Mouse (Mus musculus) forebrain, embryonic 13.5 days (tissue): ENCODE data around the gene AW011738. TPM values are rescaled to one million over a fixed set of nuclear protein-coding genes. Genes with fewer than 3 reads are reported as not detected.
A peak's percentile ranks its signal among the peaks of the same experiment; 100 is the strongest.

Source experiments
- ATAC-seq: fragments of 200-750 bp; cut with Nextera tagmentation; 2 replicates; pipeline ENCODE4 v1.8.0; 2017
- H3K27ac ChIP-seq: fragments of 300-500 bp; sonication (generic); 2 replicates; pipeline ENCODE4 v1.5.1; 2015; ENCODE audit warnings: inconsistent platforms, mild to moderate bottlenecking, moderate library complexity
- H3K27me3 ChIP-seq: fragments of 300-500 bp; sonication (generic); 2 replicates; pipeline ENCODE4 v1.6.1; 2015; ENCODE audit warnings: mild to moderate bottlenecking, inconsistent platforms
- H3K36me3 ChIP-seq: fragments of 300-500 bp; sonication (generic); 2 replicates; pipeline ENCODE4 v1.6.1; 2015; ENCODE audit warnings: mild to moderate bottlenecking, inconsistent platforms; ENCODE audit not compliant: poor library complexity, severe bottlenecking
- H3K4me1 ChIP-seq: fragments of 300-500 bp; sonication (generic); 2 replicates; pipeline ENCODE4 v1.6.1; 2015; ENCODE audit warnings: inconsistent platforms
- H3K4me2 ChIP-seq: fragments of 300-500 bp; sonication (generic); 2 replicates; pipeline ENCODE4 v1.6.1; 2015; ENCODE audit warnings: inconsistent platforms, mild to moderate bottlenecking, moderate library complexity
- H3K4me3 ChIP-seq: fragments of 300-500 bp; sonication (generic); 2 replicates; pipeline ENCODE4 v1.5.1; 2015; ENCODE audit warnings: mild to moderate bottlenecking, inconsistent platforms
- H3K9ac ChIP-seq: fragments of 300-500 bp; sonication (generic); 2 replicates; pipeline ENCODE4 v1.6.1; 2015; ENCODE audit warnings: mild to moderate bottlenecking, inconsistent platforms
- H3K9me3 ChIP-seq: fragments of 300-500 bp; sonication (generic); replicated peaks from 2 replicates; pipeline ENCODE4 v1.6.1; 2016; ENCODE audit warnings: inconsistent platforms
- WGBS: fragments of 180-500 bp; shearing (Covaris S2); methylation state at CpG from one replicate; pipeline ENCODE4 v1.1.7; 2015; 5-methylcytosine and 5-hydroxymethylcytosine counted together
- polyA plus RNA-seq: library from polyadenylated mRNA; unstranded; fragments of >200 nt; fragmentation: Nextera tagmentation; extraction: Ambion mirVana; gene quantifications from 2 replicates; pipeline ENCODE4 v1.2.1, GENCODE M21; 2015

The AW011738 gene
- polyA plus RNA-seq, 1 experiment from 2014 or later: 6.2 TPM

DNA sequence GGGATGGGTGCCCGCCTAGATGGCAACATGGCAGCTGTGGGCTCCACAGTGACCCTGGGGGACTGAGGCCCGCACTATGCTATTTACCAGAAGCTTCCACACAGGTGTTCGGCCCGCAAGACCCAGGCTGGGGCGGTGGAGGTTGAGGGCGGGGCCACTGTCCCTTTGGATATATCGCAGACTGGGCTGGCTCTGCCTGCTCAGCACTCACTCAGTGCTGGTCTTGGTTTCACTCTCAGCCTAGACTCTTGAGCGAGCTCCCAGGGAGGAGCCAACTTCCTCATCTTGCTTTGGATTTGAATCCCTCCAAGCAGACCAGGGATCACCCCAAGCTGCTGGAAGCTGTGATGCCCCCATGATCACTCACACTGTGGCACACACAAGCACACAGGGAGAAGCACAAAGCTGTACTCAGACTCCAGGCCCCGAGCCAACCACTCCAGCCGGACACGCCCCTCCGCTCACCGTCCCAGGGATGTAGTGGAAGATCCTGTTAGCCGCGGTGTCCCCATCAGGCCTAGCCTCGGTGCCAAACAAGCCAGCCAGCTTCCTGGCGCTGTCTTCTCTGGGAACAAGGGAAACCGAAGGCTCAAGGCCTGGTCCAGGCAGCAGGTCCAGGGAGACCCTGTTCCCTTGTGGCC is 24.8 kb downstream of the AW011738 start:
- peak; percentile 21; the same call in 1 of the 2 replicates for ATAC-seq
- 0 out of 2 replicates have a peak overlapping the region, but pooled peaks have one; percentile 34 for H3K9ac ChIP-seq
- WGBS: 35% methylated on average over 18 of the region's 18 CpGs
- no peak overlapping the region for H3K27ac ChIP-seq
- H3K36me3 ChIP-seq: peaks cover 46% of the 10 kb centered on the region
- no peaks in the 10 kb centered on the region for H3K27me3 ChIP-seq
- no peaks in the 10 kb centered on the region for H3K9me3 ChIP-seq
- H3K4me2 ChIP-seq: peak overlapping the region; percentile 15
- H3K4me3 ChIP-seq: no peak overlapping the region
- H3K4me1 ChIP-seq: peaks cover 8% of the 10 kb centered on the region

DNA sequence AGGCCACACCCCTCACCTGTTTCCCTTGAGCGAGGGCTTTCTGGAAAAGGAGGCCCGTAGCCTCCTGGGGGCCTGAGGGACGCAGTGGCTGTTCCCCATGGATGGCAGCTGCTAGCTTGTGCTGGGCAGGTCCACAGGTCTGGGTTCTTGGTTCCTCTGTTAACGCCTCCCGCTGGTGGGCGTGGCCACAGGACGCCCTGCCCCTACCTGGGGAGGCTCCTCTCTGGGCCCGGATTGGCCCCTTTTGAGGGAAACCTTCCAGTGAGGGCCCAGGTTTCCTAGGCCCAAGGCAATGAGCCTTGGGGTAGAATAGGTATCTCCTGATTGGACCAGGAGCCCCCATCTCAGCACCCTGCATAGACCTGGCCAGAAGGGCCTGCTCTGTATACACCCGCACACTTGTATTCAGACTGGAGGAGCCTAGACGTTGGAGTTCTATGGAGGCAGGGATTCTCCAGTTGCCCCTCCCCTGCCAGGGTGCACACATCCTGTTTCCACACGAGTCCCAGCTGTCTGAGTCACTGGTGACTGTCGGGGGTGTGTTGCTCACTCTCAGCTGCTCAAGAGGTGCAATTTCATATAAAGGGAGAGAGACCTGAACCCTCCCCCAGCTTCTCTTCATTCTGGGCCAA is 25.4 kb downstream of the AW011738 start:
- Histone ChIP-seq H3K9me3 (no peaks in the 10 kb centered on the region), H3K36me3 (peaks cover 50% of the 10 kb centered on the region), H3K4me1 (peaks cover 13% of the 10 kb centered on the region), H3K27ac (no peak overlapping the region), H3K4me3 (no peak overlapping the region), H3K9ac (0 out of 2 replicates have a peak overlapping the region, but pooled peaks have one; percentile 34), H3K4me2 (peak overlapping the region; percentile 15), H3K27me3 (no peaks in the 10 kb centered on the region)
- 25% methylated on average over 12 of the region's 12 CpGs for WGBS
- ATAC-seq: peak; percentile 42

DNA sequence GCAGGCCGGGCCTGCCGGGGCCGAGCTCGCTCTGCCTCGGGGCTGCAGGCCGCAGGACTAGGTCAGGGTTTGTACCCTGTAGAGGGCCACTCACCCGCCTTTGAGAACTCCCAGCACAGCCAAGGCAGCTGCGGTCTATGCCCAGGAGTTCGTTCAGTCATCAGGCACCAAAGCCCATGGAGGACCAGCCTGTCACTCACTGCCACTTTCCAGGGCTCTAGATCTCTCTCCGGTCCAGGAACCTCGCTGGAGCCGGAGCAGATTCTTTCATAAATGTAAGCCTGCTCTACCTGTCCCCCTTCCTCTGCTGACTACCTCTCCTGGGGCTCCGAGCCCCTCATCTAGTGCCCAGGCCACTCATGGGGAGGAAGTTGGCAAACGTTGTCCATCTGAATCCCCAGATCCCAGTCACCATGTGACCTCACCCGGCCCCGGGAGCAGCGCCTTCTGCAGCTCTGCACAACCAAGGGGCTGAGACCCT is 31.0 kb downstream of the AW011738 start:
- no peak for ATAC-seq
- Histone ChIP-seq H3K27ac (peak overlapping the region; percentile 61), H3K9me3 (no peaks in the 10 kb centered on the region), H3K4me2 (peak overlapping the region; percentile 94), H3K36me3 (peaks cover 61% of the 10 kb centered on the region), H3K4me1 (peaks cover 19% of the 10 kb centered on the region), H3K9ac (peak overlapping the region; percentile 77), H3K27me3 (no peaks in the 10 kb centered on the region), H3K4me3 (peak overlapping the region; percentile 95)
- 2% methylated on average over 17 of the region's 17 CpGs for WGBS

DNA sequence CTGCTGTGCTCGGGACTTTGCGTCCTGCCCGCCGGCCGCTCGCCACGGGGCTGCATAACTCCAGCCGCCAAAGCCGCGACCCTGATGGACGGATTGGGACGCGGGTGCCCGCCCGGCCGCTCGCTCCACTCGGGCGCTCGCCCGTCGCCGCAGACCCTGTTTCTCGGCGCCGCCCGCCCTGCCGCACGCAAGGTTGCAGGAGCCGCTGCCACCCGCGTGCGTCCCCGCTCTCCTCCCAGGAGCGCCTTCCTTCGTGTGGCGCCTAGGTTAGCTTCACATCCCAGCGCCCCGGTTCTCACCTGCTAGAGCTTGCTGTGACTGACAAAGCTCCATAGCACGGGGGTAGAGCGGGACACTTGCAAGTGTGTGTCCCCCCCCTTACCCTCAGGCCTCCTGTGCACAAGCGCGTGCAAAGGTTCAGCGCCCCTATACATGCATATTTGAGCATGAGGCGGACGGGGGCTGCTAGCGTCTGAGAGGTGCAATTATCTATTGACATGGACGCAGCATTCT is 31.7 kb downstream of the AW011738 start, which contains the start of gene Plekhn1:
Gene Plekhn1 (minus strand): TSS at position 157 of the 513 bp plus-strand sequence.
- peak within 1 kb of the TSS; percentile 79 for H3K9ac ChIP-seq
- under 1% methylated on average over 46 of the region's 48 CpGs for WGBS
- H3K4me1 ChIP-seq: peaks cover 19% of the 10 kb centered on the region
- peak within 1 kb of the TSS; percentile 94 for H3K4me2 ChIP-seq
- peaks cover 61% of the 10 kb centered on the region for H3K36me3 ChIP-seq
- H3K9me3 ChIP-seq: no peaks in the 10 kb centered on the region
- H3K27me3 ChIP-seq: no peaks in the 10 kb centered on the region
- peak within 1 kb of the TSS; percentile 91 for H3K27ac ChIP-seq
- peak; percentile 51 for ATAC-seq
- peak within 1 kb of the TSS; percentile 95 for H3K4me3 ChIP-seq

DNA sequence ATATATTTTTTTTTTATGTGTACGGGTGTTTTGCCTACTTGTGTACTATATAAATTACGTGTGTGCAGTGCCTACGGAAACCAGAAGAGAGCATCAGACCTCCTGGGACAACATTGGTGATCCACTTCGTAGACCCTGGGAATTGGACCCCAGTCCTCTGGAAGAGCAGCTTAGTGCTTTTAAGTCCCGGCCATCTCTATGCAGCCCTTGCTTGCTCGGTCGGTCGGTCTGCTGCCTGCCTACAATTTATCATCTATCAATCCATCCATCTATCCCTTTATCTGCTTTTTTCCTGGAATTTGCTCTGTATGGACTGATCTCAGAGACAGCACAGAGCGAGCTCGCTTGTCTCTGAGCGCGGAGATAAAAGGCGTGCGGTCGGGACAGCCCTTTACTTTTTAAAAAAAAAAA is 32.3 kb downstream of the AW011738 start:
- under 1% methylated on average over 15 of the region's 15 CpGs for WGBS
- H3K27ac ChIP-seq: peak overlapping the region; percentile 91
- peak; percentile 61 for ATAC-seq
- peaks cover 19% of the 10 kb centered on the region for H3K4me1 ChIP-seq
- H3K4me2 ChIP-seq: peak overlapping the region; percentile 94
- peak overlapping the region; percentile 95 for H3K4me3 ChIP-seq
- peak overlapping the region; percentile 79 for H3K9ac ChIP-seq
- H3K36me3 ChIP-seq: peaks cover 61% of the 10 kb centered on the region
- H3K9me3 ChIP-seq: no peaks in the 10 kb centered on the region
- H3K27me3 ChIP-seq: no peaks in the 10 kb centered on the region

DNA sequence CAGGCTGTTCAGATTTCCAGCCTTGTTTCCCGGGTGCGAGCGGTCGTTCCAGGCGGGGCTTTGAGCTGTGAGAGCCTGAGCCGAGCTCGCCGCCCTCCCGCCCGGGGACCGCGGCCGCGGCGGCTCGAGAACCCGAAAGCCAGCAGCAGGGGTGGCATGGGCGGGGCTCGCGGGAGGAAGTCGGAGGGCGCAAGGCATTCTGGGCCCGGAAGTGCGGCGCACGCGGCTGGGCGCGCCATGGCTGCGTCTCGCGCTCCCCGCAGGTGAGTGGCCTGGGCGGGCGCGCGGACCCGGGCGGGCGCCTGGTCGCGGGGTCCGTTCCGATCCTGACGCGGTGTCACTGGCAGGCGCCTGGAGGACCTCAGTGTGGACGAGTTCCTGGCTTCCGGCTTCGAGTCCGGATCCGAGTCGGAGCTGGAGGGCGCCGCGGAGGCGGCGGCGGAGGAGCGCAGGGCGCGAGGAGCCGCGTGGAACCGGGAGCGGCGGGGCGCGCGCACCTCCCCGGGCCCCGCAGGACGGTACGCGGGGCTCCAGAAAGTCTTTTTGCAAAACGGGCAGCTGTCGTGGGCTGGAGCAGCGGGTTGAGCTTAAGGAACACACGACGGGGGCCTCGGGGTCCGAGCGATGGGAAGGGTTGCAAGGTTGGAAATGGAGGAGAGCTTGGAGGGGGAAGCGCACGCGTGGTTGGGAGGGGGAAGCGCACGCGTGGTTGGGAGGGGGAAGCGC is 32.9 kb downstream of the AW011738 start, which contains the start of gene Noc2l:
Gene Noc2l (plus strand): TSS at position 203 of the 726 bp plus-strand sequence.
- peak within 1 kb of the TSS; percentile 95 for H3K4me3 ChIP-seq
- peak within 1 kb of the TSS; percentile 79 for H3K9ac ChIP-seq
- under 1% methylated on average over 84 of the region's 90 CpGs for WGBS
- peak within 1 kb of the TSS; percentile 91 for H3K27ac ChIP-seq
- no peaks in the 10 kb centered on the region for H3K9me3 ChIP-seq
- H3K27me3 ChIP-seq: no peaks in the 10 kb centered on the region
- peaks cover 61% of the 10 kb centered on the region for H3K36me3 ChIP-seq
- H3K4me2 ChIP-seq: peak within 1 kb of the TSS; percentile 94
- peaks cover 19% of the 10 kb centered on the region for H3K4me1 ChIP-seq
- peak; percentile 93 for ATAC-seq

DNA sequence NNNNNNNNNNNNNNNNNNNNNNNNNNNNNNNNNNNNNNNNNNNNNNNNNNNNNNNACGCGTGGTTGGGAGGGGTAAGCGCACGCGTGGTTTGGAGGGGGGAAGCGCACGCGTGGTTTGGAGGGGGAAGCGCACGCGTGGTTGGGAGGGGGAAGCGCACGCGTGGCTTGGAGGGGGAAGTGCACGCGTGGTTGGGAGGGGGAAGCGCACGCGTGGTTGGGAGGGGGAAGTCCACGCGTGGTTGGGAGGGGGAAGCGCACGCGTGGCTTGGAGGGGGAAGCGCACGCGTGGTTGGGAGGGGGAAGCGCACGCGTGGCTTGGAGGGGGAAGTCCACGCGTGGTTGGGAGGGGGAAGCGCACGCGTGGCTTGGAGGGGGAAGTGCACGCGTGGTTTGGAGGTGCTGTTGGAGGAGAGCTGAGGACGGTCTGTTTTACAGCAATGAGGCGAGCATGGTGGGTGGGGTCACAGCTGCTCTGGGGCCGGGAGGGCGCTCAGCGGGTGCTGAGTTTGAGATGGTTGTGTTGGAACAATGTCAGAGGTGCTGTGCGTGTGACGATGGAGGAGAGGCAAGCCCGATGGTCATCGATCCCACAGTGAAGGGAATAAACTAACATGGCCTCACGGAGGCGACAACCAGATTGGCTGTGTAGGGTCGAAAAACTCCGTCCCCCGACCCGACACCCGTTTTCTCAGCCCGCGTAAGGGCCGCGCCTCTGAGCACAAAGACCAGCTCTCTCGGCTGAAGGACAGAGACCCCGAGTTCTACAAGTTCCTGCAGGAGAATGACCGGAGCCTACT is 33.7 kb downstream of the AW011738 start:
- WGBS: 21% methylated on average over 58 of the region's 60 CpGs
- no peak overlapping the region; the same call in 1 of the 2 replicates for H3K27ac ChIP-seq
- peak overlapping the region; percentile 94 for H3K4me2 ChIP-seq
- no peak for ATAC-seq
- peaks cover 61% of the 10 kb centered on the region for H3K36me3 ChIP-seq
- H3K9me3 ChIP-seq: no peaks in the 10 kb centered on the region
- H3K4me3 ChIP-seq: peak overlapping the region; percentile 95
- H3K4me1 ChIP-seq: peaks cover 19% of the 10 kb centered on the region
- H3K27me3 ChIP-seq: no peaks in the 10 kb centered on the region
- peak overlapping the region; percentile 79 for H3K9ac ChIP-seq

DNA sequence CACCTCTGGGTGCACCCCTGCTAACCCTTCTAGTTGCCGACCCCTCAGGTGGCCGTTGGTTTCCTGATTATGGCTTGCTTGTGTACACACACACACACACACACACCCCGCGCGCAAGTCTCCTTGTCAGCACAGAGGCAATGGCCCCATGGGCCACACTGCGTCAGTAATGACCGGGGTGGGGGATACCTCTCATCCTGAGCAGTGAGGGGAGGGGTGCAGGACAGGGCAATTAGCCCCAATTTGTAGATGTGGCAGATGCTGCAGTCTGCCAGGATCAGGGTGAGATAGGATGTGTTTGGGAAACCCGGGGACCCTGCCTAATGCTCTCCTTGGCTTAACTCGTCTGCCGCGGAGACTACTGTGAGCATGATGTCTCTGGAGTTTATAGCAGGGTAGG is 46.5 kb downstream of the AW011738 start:
- WGBS: 71% methylated on average over 11 of the region's 11 CpGs
- Histone ChIP-seq H3K9me3 (no peaks in the 10 kb centered on the region), H3K9ac (no peak overlapping the region), H3K36me3 (peaks cover 52% of the 10 kb centered on the region), H3K4me3 (no peak overlapping the region), H3K4me1 (peaks cover 4% of the 10 kb centered on the region), H3K27ac (no peak overlapping the region), H3K4me2 (no peak overlapping the region), H3K27me3 (peaks cover 26% of the 10 kb centered on the region)
- no peak for ATAC-seq

DNA sequence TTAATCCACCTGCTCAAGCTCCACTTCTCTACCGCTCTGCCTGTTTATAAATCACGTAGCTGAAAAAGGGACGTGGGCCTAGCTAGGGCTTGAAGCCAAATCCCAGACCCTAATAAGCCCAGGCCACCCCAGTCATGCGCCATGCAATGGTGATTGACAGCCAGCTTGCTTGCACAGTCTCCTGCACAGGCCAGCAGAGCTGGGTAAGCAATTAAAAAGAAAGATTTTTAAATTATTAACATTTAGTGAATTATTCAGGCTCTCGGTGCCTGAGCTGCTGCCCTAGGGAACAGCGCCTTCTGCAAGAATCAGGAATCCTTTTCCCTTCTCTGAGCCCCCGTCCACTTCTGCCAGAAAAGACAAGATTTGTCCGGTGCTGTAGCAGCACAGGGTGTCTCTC is 48.0 kb downstream of the AW011738 start:
- no peak overlapping the region for H3K4me3 ChIP-seq
- peaks cover 15% of the 10 kb centered on the region for H3K4me1 ChIP-seq
- ATAC-seq: no peak
- peaks cover 38% of the 10 kb centered on the region for H3K36me3 ChIP-seq
- no peak overlapping the region for H3K4me2 ChIP-seq
- 70% methylated on average over 8 of the region's 8 CpGs for WGBS
- H3K27me3 ChIP-seq: peaks cover 38% of the 10 kb centered on the region
- no peak overlapping the region for H3K9ac ChIP-seq
- no peak overlapping the region for H3K27ac ChIP-seq
- no peaks in the 10 kb centered on the region for H3K9me3 ChIP-seq

DNA sequence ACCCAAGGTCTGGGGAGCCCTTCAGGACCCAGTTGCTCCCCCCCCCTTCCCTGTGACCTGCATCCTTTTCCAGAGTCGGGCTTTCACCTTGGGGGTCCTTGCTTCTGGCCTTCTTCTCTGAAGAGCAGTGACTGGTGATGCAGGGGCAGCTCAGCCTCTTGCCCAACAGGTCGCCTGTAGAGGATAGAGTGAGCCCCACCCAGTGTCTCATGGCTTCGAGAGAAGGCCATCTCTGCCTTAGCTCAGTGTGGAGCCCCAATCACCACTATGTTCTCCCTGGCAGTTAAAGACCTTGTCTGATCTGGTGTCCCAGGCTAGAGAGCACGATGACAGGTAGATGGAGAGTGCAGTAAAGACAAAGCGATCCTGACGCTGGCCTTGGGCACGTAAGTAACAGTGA is 49.0 kb downstream of the AW011738 start:
- H3K4me1 ChIP-seq: peaks cover 15% of the 10 kb centered on the region
- H3K27ac ChIP-seq: no peak overlapping the region
- 32% methylated on average over 7 of the region's 7 CpGs for WGBS
- H3K4me3 ChIP-seq: no peak overlapping the region
- no peak overlapping the region for H3K9ac ChIP-seq
- no peaks in the 10 kb centered on the region for H3K9me3 ChIP-seq
- no peak for ATAC-seq
- no peak overlapping the region for H3K4me2 ChIP-seq
- peaks cover 28% of the 10 kb centered on the region for H3K36me3 ChIP-seq
- H3K27me3 ChIP-seq: peaks cover 38% of the 10 kb centered on the region

DNA sequence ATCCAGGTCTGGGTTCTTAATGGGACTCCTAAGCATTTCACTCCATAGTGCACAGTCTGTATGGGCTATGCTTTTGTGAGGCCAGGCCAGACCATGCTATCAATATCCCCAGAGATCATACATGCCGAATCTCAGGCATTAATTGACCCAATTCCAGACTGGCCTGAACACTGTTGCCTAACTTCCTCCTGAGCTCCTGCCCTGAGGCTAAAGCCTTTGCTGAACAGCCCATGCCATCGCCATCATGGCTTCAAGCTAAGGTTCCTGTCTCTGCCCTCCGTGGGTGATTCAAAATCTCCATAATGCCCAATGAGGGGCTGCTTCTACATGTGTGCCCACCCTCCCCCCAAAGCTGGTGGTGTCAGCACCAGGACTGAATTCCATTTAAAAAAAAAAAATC is 49.5 kb downstream of the AW011738 start:
- ATAC-seq: no peak
- H3K4me1 ChIP-seq: peaks cover 15% of the 10 kb centered on the region
- no peak overlapping the region for H3K4me3 ChIP-seq
- H3K9ac ChIP-seq: no peak overlapping the region
- WGBS: 30% methylated on average over 3 of the region's 3 CpGs
- H3K36me3 ChIP-seq: peaks cover 23% of the 10 kb centered on the region
- H3K9me3 ChIP-seq: no peaks in the 10 kb centered on the region
- H3K27ac ChIP-seq: no peak overlapping the region
- no peak overlapping the region for H3K4me2 ChIP-seq
- H3K27me3 ChIP-seq: peaks cover 38% of the 10 kb centered on the region
